Mouse (Mus musculus) MEL (cell line): Measurements from ENCODE around the gene Rras2. TPM values are rescaled to one million over a fixed set of nuclear protein-coding genes. Genes with fewer than 3 reads are reported as not detected.

Source experiments
- DNase-seq: peaks from one replicate; pipeline ENCODE4 v3.0.0; 2011; ENCODE audit warnings: low read depth, low spot score
- H3K27ac ChIP-seq: 2 replicates; pipeline ENCODE4 v1.5.1; 2012; ENCODE audit warnings: low read depth, mild to moderate bottlenecking, control low read depth, low read length, moderate library complexity; ENCODE audit not compliant: control insufficient read depth
- H3K27me3 ChIP-seq, 2 experiments: fragments of 150-350 bp in 1 of 2; sonication (generic) in 1 of 2; 2 replicates each; pipeline ENCODE4 v1.6.1; 2012; ENCODE audit warnings: low read length in 2 of 2, mild to moderate bottlenecking in 2 of 2, improper control_type of control experiment in 1 of 2, moderate library complexity in 1 of 2; ENCODE audit not compliant: insufficient read depth in 2 of 2, control insufficient read depth in 1 of 2
- H3K36me3 ChIP-seq, 2 experiments: 2 replicates each; pipeline ENCODE4 v1.6.1; 2012 to 2014; ENCODE audit warnings: low read length in 2 of 2, improper control_type of control experiment in 1 of 2, inconsistent platforms in 1 of 2, mild to moderate bottlenecking in 1 of 2; ENCODE audit not compliant: insufficient read depth in 2 of 2, control insufficient read depth in 1 of 2
- H3K4me1 ChIP-seq, 2 experiments: fragments of 150-350 bp in 1 of 2; sonication (generic) in 1 of 2; 2 replicates each; pipeline ENCODE4 v1.6.1; 2012; ENCODE audit warnings: low read length in 2 of 2, improper control_type of control experiment in 1 of 2, mild to moderate bottlenecking in 1 of 2; ENCODE audit not compliant: insufficient read depth in 2 of 2, control insufficient read depth in 1 of 2
- H3K4me3 ChIP-seq, 2 experiments: fragments of 150-350 bp in 1 of 2; sonication (generic) in 1 of 2; 2 replicates each; pipeline ENCODE4 v1.5.1; 2012; ENCODE audit warnings: low read depth in 2 of 2, low read length in 2 of 2, mild to moderate bottlenecking in 2 of 2, moderate library complexity in 2 of 2, control low read depth in 1 of 2, improper control_type of control experiment in 1 of 2; ENCODE audit not compliant: control insufficient read depth in 1 of 2, insufficient read depth in 1 of 2
- H3K79me2 ChIP-seq: 2 replicates; pipeline ENCODE4 v1.6.1; 2012; ENCODE audit warnings: mild to moderate bottlenecking, low read length, moderate library complexity; ENCODE audit not compliant: control insufficient read depth, poor library complexity, insufficient read depth
- H3K9ac ChIP-seq: 2 replicates; pipeline ENCODE4 v1.6.1; 2012; ENCODE audit warnings: low read depth, mild to moderate bottlenecking, control low read depth, low read length, moderate library complexity; ENCODE audit not compliant: control insufficient read depth, poor library complexity, severe bottlenecking
- H3K9me3 ChIP-seq: fragments of 150-350 bp; sonication (generic); replicated peaks from 2 replicates; pipeline ENCODE4 v1.6.1; 2012; ENCODE audit warnings: mild to moderate bottlenecking, low read length, improper control_type of control experiment, moderate library complexity; ENCODE audit not compliant: insufficient read depth
- CHD1 ChIP-seq: IDR thresholded peaks from 2 replicates; pipeline ENCODE4 v1.6.1; 2012; ENCODE audit warnings: low read depth, mild to moderate bottlenecking, inconsistent platforms, low read length, improper control_type of control experiment
- E2F4 ChIP-seq: IDR thresholded peaks from 2 replicates; pipeline ENCODE4 v1.6.1; 2011; ENCODE audit warnings: low read depth, low read length, improper control_type of control experiment, borderline replicate concordance
- ELF1 ChIP-seq: IDR thresholded peaks from 2 replicates; pipeline ENCODE4 v1.6.1; 2014; ENCODE audit warnings: low read depth, mild to moderate bottlenecking, inconsistent platforms, low read length, improper control_type of control experiment, moderate library complexity
- EP300 ChIP-seq, 2 experiments: IDR thresholded peaks; 2 replicates each; pipeline ENCODE4 v1.6.1; 2011; ENCODE audit warnings: improper control_type of control experiment in 2 of 2, low read length in 2 of 2, low read depth in 1 of 2, mild to moderate bottlenecking in 1 of 2
- ETS1 ChIP-seq: IDR thresholded peaks from 2 replicates; pipeline ENCODE4 v1.6.1; 2012; ENCODE audit warnings: low read depth, mild to moderate bottlenecking, inconsistent platforms, low read length, improper control_type of control experiment, moderate library complexity
- HCFC1 ChIP-seq: IDR thresholded peaks from 2 replicates; pipeline ENCODE4 v1.6.1; 2012; ENCODE audit warnings: low read depth, mild to moderate bottlenecking, inconsistent platforms, low read length, improper control_type of control experiment, moderate library complexity
- JUND ChIP-seq: IDR thresholded peaks from 2 replicates; pipeline ENCODE4 v1.6.1; 2011; ENCODE audit warnings: low read depth, mild to moderate bottlenecking, improper control_type of control experiment, low read length
- KAT2A ChIP-seq: conservative IDR thresholded peaks from 2 replicates; pipeline ENCODE4 v1.6.1; 2012; ENCODE audit warnings: low read depth, low read length, improper control_type of control experiment, inconsistent platforms
- MAFK ChIP-seq: IDR thresholded peaks from 2 replicates; pipeline ENCODE4 v1.6.1; 2011; ENCODE audit warnings: low read depth, mild to moderate bottlenecking, low read length, improper control_type of control experiment, borderline replicate concordance
- MAX ChIP-seq: IDR thresholded peaks from 2 replicates; pipeline ENCODE4 v1.6.1; 2011; ENCODE audit warnings: low read length, improper control_type of control experiment
- MAZ ChIP-seq: IDR thresholded peaks from 2 replicates; pipeline ENCODE4 v1.6.1; 2012; ENCODE audit warnings: low read depth, mild to moderate bottlenecking, inconsistent platforms, low read length, improper control_type of control experiment
- MEF2A ChIP-seq: IDR thresholded peaks from 2 replicates; pipeline ENCODE4 v1.6.1; 2014; ENCODE audit warnings: low read depth, mild to moderate bottlenecking, inconsistent platforms, low read length, improper control_type of control experiment; ENCODE audit not compliant: poor library complexity, insufficient replicate concordance, severe bottlenecking; ENCODE audit errors: extremely low read depth
- MXI1 ChIP-seq: IDR thresholded peaks from 2 replicates; pipeline ENCODE4 v1.6.1; 2011; ENCODE audit warnings: mild to moderate bottlenecking, low read depth, low read length, improper control_type of control experiment
- MYB ChIP-seq: IDR thresholded peaks from 2 replicates; pipeline ENCODE4 v1.6.1; 2011; ENCODE audit warnings: mild to moderate bottlenecking, low read depth, low read length, improper control_type of control experiment
- MYC ChIP-seq: IDR thresholded peaks from 2 replicates; pipeline ENCODE4 v1.6.1; 2011; ENCODE audit warnings: low read depth, mild to moderate bottlenecking, low read length, improper control_type of control experiment, moderate library complexity
- NELFE ChIP-seq: IDR thresholded peaks from 2 replicates; pipeline ENCODE4 v1.6.1; 2011; ENCODE audit warnings: low read depth, low read length, improper control_type of control experiment
- NRF1 ChIP-seq: IDR thresholded peaks from 2 replicates; pipeline ENCODE4 v1.6.1; 2014; ENCODE audit warnings: low read depth, mild to moderate bottlenecking, inconsistent platforms, low read length, improper control_type of control experiment, moderate library complexity; ENCODE audit not compliant: poor library complexity, insufficient read depth, severe bottlenecking
- POLR2AphosphoS5 ChIP-seq: IDR thresholded peaks from 2 replicates; pipeline ENCODE4 v1.6.1; 2012; ENCODE audit warnings: low read depth, borderline replicate concordance, mild to moderate bottlenecking, inconsistent platforms, low read length, moderate library complexity, mixed read lengths
- RAD21 ChIP-seq: IDR thresholded peaks from 2 replicates; pipeline ENCODE4 v1.6.1; 2011; ENCODE audit warnings: mild to moderate bottlenecking, low read depth, low read length, improper control_type of control experiment
- RCOR1 ChIP-seq: IDR thresholded peaks from 2 replicates; pipeline ENCODE4 v1.6.1; 2012; ENCODE audit warnings: low read depth, mild to moderate bottlenecking, inconsistent platforms, low read length, improper control_type of control experiment
- SIN3A ChIP-seq: IDR thresholded peaks from 2 replicates; pipeline ENCODE4 v1.6.1; 2012; ENCODE audit warnings: low read length, improper control_type of control experiment, inconsistent platforms
- SMC3 ChIP-seq: IDR thresholded peaks from 2 replicates; pipeline ENCODE4 v1.6.1; 2011; ENCODE audit warnings: low read depth, low read length, improper control_type of control experiment
- TAL1 ChIP-seq: IDR thresholded peaks from 2 replicates; pipeline ENCODE4 v1.6.1; 2012; ENCODE audit warnings: mild to moderate bottlenecking, inconsistent platforms, low read length, moderate library complexity, mixed read lengths
- TBP ChIP-seq: IDR thresholded peaks from 2 replicates; pipeline ENCODE4 v1.8.0; 2011; ENCODE audit warnings: low read depth, low read length, improper control_type of control experiment
- TCF12 ChIP-seq: IDR thresholded peaks from 2 replicates; pipeline ENCODE4 v1.6.1; 2014; ENCODE audit warnings: low read depth, mild to moderate bottlenecking, inconsistent platforms, low read length, improper control_type of control experiment, moderate library complexity
- USF1 ChIP-seq: IDR thresholded peaks from 2 replicates; pipeline ENCODE4 v1.6.1; 2014; ENCODE audit warnings: low read depth, mild to moderate bottlenecking, inconsistent platforms, low read length, improper control_type of control experiment, moderate library complexity
- USF2 ChIP-seq, 2 experiments: IDR thresholded peaks; 2 replicates each; pipeline ENCODE4 v1.6.1; 2011 to 2012; ENCODE audit warnings: improper control_type of control experiment in 2 of 2, low read length in 2 of 2, borderline replicate concordance in 1 of 2, inconsistent platforms in 1 of 2, low read depth in 1 of 2, mild to moderate bottlenecking in 1 of 2; ENCODE audit not compliant: insufficient read depth in 1 of 2
- ZC3H11A ChIP-seq: IDR thresholded peaks from 2 replicates; pipeline ENCODE4 v1.6.1; 2012; ENCODE audit warnings: low read depth, mild to moderate bottlenecking, inconsistent platforms, low read length, improper control_type of control experiment
- ZMIZ1 ChIP-seq: IDR thresholded peaks from 2 replicates; pipeline ENCODE4 v1.6.1; 2012; ENCODE audit warnings: low read depth, mild to moderate bottlenecking, inconsistent platforms, low read length, improper control_type of control experiment, moderate library complexity
- polyA plus RNA-seq, 2 experiments: library from polyadenylated mRNA; stranded (reverse) in 1 of 2; unstranded in 1 of 2; fragments of >175 nt in 1 of 2; fragments of >200 nt in 1 of 2; gene quantifications; 2 replicates each; pipeline versions ENCODE4 v1.2.1 to v1.2.4; 2012; ENCODE audit warnings: low replicate concordance in 2 of 2, low read depth in 1 of 2; ENCODE audit not compliant: insufficient read length in 2 of 2, insufficient read depth in 1 of 2, missing spikeins in 1 of 2
- total RNA-seq: library from RNA; depleted of rRNA; stranded (reverse); fragments of 300-350 nt; gene quantifications from 2 replicates; pipeline ENCODE4 v1.2.3, GENCODE M21; 2012

Rras2 gene
- total and polyA plus RNA-seq, 3 experiments, result not detected

GRCm38 (mm10) chr7:114071851-114072616 lies 45.5 kb downstream of the Rras2 start:
- Histone ChIP-seq H3K4me3 (no peak overlapping the region), H3K4me1 (no peaks in the 10 kb centered on the region), H3K79me2 (no peaks in the 10 kb centered on the region), H3K27me3 (no peaks in the 10 kb centered on the region), H3K27ac (no peak overlapping the region), H3K9ac (no peak overlapping the region), H3K9me3 (no peaks in the 10 kb centered on the region), H3K36me3 (no peaks in the 10 kb centered on the region)
- DNase-seq, result no peak
- TF ChIP-seq ZMIZ1 (no peak), JUND (no peak), MAZ (no peak), NRF1 (no peak), RCOR1 (no peak), POLR2AphosphoS5 (no peak), MAX (no peak), SIN3A (no peak), TCF12 (no peak), HCFC1 (no peak), MYB (no peak), NELFE (no peak), RAD21 (no peak), KAT2A (no peak), ZC3H11A (no peak), USF1 (no peak), SMC3 (no peak), E2F4 (no peak)

GRCm38 (mm10) chr7:114071395-114071794 lies 46.2 kb downstream of the Rras2 start:
- TF ChIP-seq MXI1 (no peak), SMC3 (no peak), TAL1 (no peak), MAFK (no peak), KAT2A (no peak), CHD1 (no peak), ZMIZ1 (no peak), ETS1 (no peak), POLR2AphosphoS5 (no peak), MAZ (no peak), USF1 (no peak), USF2 (IDR thresholded peaks at IDR 0.05; ENCODE audit: borderline replicate concordance in 1 of 2, insufficient read depth in 1 of 2, low read depth in 1 of 2, low read length in 2 of 2) (no peak), MYC (no peak), MYB (no peak), ELF1 (no peak), TBP (no peak), TCF12 (no peak), MEF2A (no peak), EP300 (IDR thresholded peaks at IDR 0.05; ENCODE audit: low read depth in 1 of 2, low read length in 2 of 2) (no peak)
- no peaks in the 10 kb centered on the region for H3K9me3 ChIP-seq
- H3K36me3 ChIP-seq, result no peaks in the 10 kb centered on the region
- H3K4me3 ChIP-seq, result no peak overlapping the region
- no peak overlapping the region for H3K27ac ChIP-seq
- H3K9ac ChIP-seq, result no peak overlapping the region
- DNase-seq, result no peak
- no peaks in the 10 kb centered on the region for H3K79me2 ChIP-seq
- no peaks in the 10 kb centered on the region for H3K4me1 ChIP-seq
- no peaks in the 10 kb centered on the region for H3K27me3 ChIP-seq
